Mouse (Mus musculus): Measurements from ENCODE around the gene Myl4.

Myl4 gene

GRCm38 (mm10) chr11:104572091-104572490, 21.6 kb downstream of the Myl4 start:
- no peak for DNase-seq

DNA sequence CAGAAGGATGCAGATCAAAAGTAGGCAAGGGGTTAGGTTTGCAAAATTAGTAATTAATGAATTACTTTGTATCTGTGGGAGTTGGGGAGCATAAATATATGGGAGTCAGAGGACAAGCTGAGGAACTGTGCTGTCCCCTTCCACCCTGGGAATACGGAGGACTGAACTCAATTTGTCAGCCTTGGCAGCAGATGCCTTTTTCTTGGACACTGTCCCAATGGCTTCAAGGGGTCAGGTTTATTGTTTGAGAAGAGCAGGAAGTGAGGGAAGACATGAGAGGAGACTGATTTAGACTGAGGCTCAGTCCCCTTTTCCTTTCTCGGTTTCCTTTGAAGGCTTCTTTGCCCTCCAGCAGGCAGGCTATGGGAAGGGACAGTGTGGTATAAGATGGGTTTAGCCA, 22.1 kb downstream of the Myl4 start:
- no peak for DNase-seq

- no peak for DNase-seq
Observed at GRCm38 (mm10) chr11:104576772-104577612, 26.5 kb downstream of the Myl4 start.

DNA sequence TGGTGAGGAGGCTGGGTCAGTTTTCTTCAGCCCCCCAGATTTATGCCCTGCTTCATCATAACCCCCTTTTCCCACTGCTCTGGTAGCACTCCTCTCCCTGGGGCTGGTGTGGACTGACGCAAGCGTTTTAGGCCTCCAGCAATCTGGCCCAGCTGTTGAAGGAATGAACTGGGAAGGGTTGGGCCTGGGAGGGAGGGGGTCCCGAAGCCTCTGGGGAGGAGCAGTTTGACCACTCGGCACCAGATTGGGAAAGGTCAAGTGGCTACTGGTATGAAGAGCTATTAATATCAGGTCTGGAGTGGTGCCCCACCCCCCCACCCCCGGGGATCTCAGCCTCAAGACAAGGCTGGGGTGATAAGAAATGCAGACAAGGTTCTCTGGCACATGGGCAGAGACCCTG, 27.6 kb downstream of the Myl4 start:
- DNase-seq = no peak

DNA sequence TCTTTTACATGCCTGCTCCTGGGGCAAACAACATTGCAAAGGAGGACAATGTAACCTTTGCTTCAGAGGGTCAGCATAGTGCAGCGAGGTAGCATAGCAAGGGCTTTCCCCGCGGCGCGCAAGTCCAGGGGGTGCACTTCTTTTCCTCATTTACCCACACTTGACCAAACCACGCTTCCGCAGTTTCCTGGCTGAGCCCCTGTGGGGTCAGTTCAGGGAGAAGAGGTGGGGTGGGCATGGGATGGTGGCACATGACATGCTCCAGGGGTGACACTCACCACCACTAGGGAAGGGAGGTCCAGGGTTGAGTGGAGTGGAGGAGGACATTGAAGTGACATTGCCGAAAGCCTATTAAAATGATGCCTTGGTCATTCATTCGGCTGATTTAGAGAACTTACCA, 28.6 kb downstream of the Myl4 start:
- no peak for DNase-seq

- DNase-seq = no peak
Observed at GRCm38 (mm10) chr11:104579575-104579974, 29.1 kb downstream of the Myl4 start.

GRCm38 (mm10) chr11:104580091-104580490, 29.6 kb downstream of the Myl4 start:
- no peak for DNase-seq

- DNase-seq = no peak
Observed at GRCm38 (mm10) chr11:104580606-104581005, 30.1 kb downstream of the Myl4 start.

DNA sequence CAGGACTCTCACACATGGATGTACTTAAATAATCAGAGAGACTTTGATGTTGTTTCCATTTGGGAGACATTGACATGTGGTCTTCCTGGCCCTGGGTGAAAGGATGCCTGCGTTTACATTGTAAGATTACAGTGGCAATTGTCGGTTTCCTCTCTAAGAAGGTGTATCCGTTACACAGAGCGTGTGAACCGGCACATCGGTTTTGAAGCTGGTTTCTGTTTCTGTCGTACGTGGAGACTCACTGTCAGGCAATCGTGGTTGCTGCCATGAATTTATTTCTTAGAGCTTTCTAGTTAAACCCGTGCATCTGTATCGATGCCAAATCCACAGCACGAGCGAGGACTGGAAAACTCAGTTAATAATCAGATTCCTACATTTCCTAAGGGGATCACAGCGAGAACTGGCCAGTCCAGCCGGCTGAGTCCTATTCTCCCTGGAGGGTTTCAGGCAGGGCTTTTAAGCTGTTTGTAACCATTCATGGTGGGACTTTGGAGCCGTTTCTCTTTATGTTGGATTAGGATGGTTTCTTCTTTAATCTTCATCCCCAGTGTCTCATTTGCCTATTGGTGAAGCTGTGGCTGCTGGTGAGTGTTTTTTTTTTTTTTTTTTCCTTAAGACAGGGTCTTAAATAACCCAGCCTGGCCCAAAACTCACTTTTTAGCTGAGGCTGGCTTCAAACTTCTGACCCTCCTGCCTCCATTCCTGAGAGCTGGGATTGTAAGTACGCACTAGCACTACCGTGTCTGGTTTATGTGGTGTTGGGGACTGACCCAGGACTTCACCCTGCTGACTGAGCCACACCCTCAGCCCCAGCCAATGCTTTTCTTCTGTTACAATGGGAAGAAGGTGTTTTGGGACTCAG, 31.2 kb downstream of the Myl4 start:
- DNase-seq = no peak

- DNase-seq = no peak
Observed at GRCm38 (mm10) chr11:104582308-104582606, 31.8 kb downstream of the Myl4 start.

- DNase-seq = no peak
Observed at GRCm38 (mm10) chr11:104582630-104583364, 32.3 kb downstream of the Myl4 start.

DNA sequence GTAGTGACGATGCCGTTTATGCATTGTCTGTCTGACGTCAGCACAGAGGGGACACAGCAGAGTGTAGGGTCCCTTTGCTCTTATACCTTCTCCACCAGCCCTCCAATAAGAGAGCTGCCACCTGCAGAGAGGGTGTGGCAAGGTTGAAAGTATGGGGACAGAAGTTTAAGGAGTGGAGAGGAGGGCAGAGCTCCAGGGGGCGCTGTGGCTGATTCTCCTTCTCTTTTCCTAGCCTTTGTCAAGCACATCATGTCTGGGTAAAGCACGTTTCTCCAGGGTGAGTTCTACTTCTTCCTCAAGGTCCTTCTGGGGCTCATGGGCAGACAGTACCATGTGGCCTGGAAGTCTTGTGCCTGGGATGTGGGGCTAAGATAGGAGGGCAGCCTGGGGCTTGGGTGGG, 35.0 kb downstream of the Myl4 start:
- no peak for DNase-seq

- DNase-seq = no peak
Observed at GRCm38 (mm10) chr11:104587904-104588303, 37.4 kb downstream of the Myl4 start.

GRCm38 (mm10) chr11:104588513-104588912, 38.0 kb downstream of the Myl4 start:
- DNase-seq = no peak

GRCm38 (mm10) chr11:104589570-104589969, 39.1 kb downstream of the Myl4 start:
- DNase-seq = no peak

- DNase-seq = peak; percentile 86
Observed at GRCm38 (mm10) chr11:104590148-104590547, 39.7 kb downstream of the Myl4 start.

DNA sequence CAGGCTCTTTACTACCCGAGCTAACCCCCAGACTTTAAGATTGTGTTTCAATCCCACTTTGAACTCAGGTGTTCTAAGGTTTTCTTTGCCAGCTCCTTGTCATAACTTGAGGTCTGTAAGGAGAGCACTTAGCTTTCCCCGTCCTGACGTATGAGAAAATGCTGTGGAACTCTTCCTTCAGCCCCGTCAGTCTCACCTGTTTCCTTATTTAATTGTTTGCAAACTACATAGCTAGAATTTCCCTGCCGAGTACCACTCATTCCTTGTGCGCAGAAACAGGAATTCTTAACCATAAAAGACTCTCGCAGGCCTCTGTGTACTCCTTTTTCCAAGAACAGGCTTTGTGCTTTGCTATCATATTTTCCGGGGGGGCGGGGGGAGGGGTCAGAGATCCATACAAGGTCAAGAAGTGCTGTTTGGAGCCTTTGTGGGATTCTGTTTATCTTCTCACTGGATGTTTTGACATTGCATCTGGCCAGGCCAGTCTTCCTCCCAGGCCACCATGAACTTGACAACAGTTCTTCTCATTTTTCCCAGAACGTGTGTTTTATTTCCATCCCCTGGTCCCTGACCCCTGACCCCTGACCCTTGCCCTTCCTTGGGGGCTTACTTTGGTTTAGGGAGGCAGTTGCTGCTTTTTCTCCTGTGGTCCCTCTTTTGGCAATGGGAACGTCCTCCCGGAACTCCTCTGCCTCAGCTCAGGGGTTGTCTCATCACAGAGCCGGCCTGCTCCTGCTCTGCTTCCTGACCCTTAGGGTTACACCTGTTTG, 41.8 kb downstream of the Myl4 start:
- no peak for DNase-seq

DNA sequence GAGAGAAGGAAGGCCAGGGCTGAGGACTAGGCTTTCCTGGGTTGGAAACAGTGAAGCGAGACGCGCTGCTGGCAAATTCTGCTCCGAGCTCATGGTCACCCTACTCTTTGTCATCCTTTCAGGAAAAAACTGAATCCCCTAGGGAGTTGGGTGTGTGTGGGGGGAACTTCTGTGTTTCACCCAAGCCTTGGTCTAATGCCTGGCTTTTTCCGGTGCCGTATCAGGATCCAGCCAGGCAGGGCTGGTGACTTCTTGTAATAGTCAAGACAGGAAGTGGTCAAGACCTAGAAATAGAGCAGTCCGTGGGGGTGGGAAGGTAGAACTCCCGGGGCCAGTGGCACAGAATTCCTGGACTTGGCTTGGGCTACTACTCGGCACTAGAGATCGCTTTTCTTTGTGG, 45.9 kb downstream of the Myl4 start:
- no peak for DNase-seq

- no peak for DNase-seq
Observed at GRCm38 (mm10) chr11:104599265-104599945, 48.9 kb downstream of the Myl4 start.

- no peak for DNase-seq
Observed at GRCm38 (mm10) chr11:104600675-104601074, 50.2 kb downstream of the Myl4 start.

DNA sequence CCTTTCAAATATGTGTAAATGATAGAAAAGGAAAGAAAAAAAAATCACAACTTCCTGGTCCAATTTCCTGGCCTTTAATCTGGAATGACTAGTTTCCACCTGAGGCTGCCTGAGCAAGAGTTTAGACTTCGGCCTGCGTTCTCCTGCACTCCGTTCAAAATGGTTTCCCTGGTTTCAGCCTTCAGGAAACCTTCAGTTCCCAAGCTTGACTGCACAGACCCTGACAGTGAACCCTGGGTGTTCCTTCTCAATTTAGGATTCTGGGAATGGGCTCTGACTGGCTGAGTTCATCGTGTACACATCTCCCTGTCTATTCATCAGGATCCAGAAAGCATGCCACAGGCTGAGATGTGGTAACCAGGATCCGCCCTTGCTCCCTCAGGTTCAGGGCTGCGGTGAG, 53.7 kb downstream of the Myl4 start:
- DNase-seq = no peak
